Mouse (Mus musculus): ENCODE results near the gene Plcd3. TPM values are rescaled to one million over a fixed set of nuclear protein-coding genes. Genes with fewer than 3 reads are reported as not detected.

The Plcd3 gene
- polyA plus RNA-seq, 1 experiment from 2014 or later: 0.92 TPM

GRCm38 (mm10) chr11:103046286-103046685 is 55.2 kb downstream of the Plcd3 start:
- no peaks in the 10 kb centered on the region for H3K27me3 ChIP-seq
- no peak overlapping the region for H3K9ac ChIP-seq
- no peak for ATAC-seq
- no peak overlapping the region for H3K4me3 ChIP-seq
- H3K4me2 ChIP-seq: no peak overlapping the region
- 45% methylated on average over 8 of the region's 8 CpGs for WGBS
- peaks cover 64% of the 10 kb centered on the region for H3K36me3 ChIP-seq (ENCODE audit: poor library complexity, severe bottlenecking)
- H3K27ac ChIP-seq: no peak overlapping the region
- no peaks in the 10 kb centered on the region for H3K9me3 ChIP-seq (replicated peaks)
- no peaks in the 10 kb centered on the region for H3K4me1 ChIP-seq

DNA sequence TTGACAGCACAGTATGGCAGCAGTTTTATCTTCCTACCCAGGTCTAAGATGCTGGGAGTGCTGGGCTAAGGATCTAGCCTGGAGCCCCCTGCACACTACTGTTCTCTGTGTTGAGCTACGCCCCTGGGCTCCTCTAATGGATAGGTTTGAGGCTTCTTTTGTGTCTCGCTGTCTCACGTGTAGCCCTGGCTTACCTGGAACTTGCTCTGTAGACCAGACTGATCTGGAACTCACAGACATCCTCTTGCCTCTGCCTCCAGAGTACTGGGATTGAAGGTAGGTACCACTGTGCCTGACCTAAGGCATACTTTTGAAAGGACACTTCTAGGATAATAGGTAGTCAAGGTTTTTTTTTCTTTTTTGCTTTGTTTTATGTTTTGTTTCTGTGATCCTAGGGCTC is 57.5 kb downstream of the Plcd3 start:
- H3K4me1 ChIP-seq: no peaks in the 10 kb centered on the region

DNA sequence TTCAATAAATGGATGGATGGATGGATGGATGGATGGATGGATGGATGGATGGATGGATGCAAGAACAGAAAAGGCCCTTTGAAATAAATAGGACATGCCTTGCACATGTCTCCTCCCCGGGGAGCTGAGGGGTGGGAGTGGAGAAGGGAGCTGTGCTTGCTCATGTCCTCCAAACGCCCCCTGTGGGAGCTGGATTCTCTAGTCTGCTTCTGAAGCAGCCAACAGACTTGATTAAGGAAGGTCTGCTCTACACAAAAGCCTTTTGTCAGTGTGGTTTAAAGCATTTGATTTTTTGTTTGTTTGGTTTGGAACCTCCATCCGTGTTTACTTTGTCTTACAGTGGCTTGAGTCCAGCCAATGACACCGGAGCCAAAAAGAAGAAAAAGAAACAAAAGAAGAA is 58.6 kb downstream of the Plcd3 start:
- ATAC-seq: no peak
- WGBS: 77% methylated on average over 4 of the region's 4 CpGs
- Histone ChIP-seq H3K4me1 (no peaks in the 10 kb centered on the region), H3K9me3 (replicated peaks) (no peaks in the 10 kb centered on the region), H3K4me2 (no peak overlapping the region), H3K4me3 (no peak overlapping the region), H3K27me3 (no peaks in the 10 kb centered on the region), H3K36me3 (ENCODE audit: poor library complexity, severe bottlenecking) (peaks cover 56% of the 10 kb centered on the region), H3K27ac (no peak overlapping the region), H3K9ac (no peak overlapping the region)

More for the DNA sequence above, 57.5 kb downstream of the Plcd3 start:
- Histone ChIP-seq H3K4me2 (no peak overlapping the region), H3K27ac (no peak overlapping the region), H3K9me3 (replicated peaks) (no peaks in the 10 kb centered on the region), H3K9ac (no peak overlapping the region), H3K27me3 (no peaks in the 10 kb centered on the region), H3K36me3 (ENCODE audit: poor library complexity, severe bottlenecking) (peaks cover 50% of the 10 kb centered on the region), H3K4me3 (no peak overlapping the region)
- 93% methylated on average over 3 of the region's 3 CpGs for WGBS
- no peak for ATAC-seq

- Histone ChIP-seq H3K9ac (no peak overlapping the region), H3K4me3 (no peak overlapping the region), H3K36me3 (ENCODE audit: poor library complexity, severe bottlenecking) (peaks cover 17% of the 10 kb centered on the region), H3K27me3 (no peaks in the 10 kb centered on the region), H3K4me1 (no peaks in the 10 kb centered on the region), H3K27ac (no peak overlapping the region), H3K4me2 (no peak overlapping the region), H3K9me3 (replicated peaks) (no peaks in the 10 kb centered on the region)
- ATAC-seq: no peak
- WGBS: 94% methylated on average over 6 of the region's 6 CpGs
These were observed 63.4 kb downstream of the Plcd3 start for GRCm38 (mm10) chr11:103038037-103038436.

GRCm38 (mm10) chr11:103036881-103037465 is 64.5 kb downstream of the Plcd3 start:
- ATAC-seq: no peak
- no peaks in the 10 kb centered on the region for H3K9me3 ChIP-seq (replicated peaks)
- H3K4me1 ChIP-seq: no peaks in the 10 kb centered on the region
- peaks cover 14% of the 10 kb centered on the region for H3K36me3 ChIP-seq (ENCODE audit: poor library complexity, severe bottlenecking)
- 90% methylated on average over 8 of the region's 8 CpGs for WGBS
- H3K27me3 ChIP-seq: no peaks in the 10 kb centered on the region
- H3K27ac ChIP-seq: no peak overlapping the region
- no peak overlapping the region for H3K4me2 ChIP-seq
- no peak overlapping the region for H3K4me3 ChIP-seq
- H3K9ac ChIP-seq: no peak overlapping the region

GRCm38 (mm10) chr11:103035007-103035406 is 66.5 kb downstream of the Plcd3 start:
- Histone ChIP-seq H3K36me3 (ENCODE audit: poor library complexity, severe bottlenecking) (peaks cover 14% of the 10 kb centered on the region), H3K4me3 (no peak overlapping the region), H3K9ac (no peak overlapping the region), H3K4me1 (peaks cover 11% of the 10 kb centered on the region), H3K27ac (no peak overlapping the region), H3K9me3 (replicated peaks) (no peaks in the 10 kb centered on the region), H3K4me2 (no peak overlapping the region), H3K27me3 (no peaks in the 10 kb centered on the region)
- no peak for ATAC-seq
- WGBS: 87% methylated on average over 6 of the region's 6 CpGs

DNA sequence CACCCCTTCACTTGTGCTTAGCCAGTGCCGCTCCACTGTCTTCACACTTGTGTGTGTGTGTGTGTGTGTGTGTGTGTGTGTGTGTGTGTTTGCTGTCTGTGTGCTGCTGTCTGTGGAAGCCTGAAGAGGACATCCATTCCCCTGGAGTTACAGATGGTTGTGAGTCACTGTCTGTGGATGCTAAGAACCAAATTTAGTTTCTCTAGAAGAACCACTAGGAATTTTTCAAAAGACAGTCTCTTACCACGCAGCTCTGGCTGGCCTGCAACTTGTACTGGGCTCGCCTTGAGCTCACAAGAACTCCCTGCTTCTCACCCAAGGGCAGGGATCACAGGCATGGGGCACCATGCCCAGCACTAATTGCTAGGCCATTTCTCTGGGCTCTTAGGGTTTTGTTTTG is 68.4 kb downstream of the Plcd3 start:
- H3K9me3 ChIP-seq (replicated peaks): no peaks in the 10 kb centered on the region
- peaks cover 24% of the 10 kb centered on the region for H3K4me1 ChIP-seq
- no peak overlapping the region for H3K27ac ChIP-seq
- ATAC-seq: no peak
- no peaks in the 10 kb centered on the region for H3K27me3 ChIP-seq
- H3K4me2 ChIP-seq: no peak overlapping the region
- H3K4me3 ChIP-seq: no peak overlapping the region
- 96% methylated on average over 3 of the region's 3 CpGs for WGBS
- H3K36me3 ChIP-seq (ENCODE audit: poor library complexity, severe bottlenecking): peaks cover 6% of the 10 kb centered on the region
- no peak overlapping the region for H3K9ac ChIP-seq

DNA sequence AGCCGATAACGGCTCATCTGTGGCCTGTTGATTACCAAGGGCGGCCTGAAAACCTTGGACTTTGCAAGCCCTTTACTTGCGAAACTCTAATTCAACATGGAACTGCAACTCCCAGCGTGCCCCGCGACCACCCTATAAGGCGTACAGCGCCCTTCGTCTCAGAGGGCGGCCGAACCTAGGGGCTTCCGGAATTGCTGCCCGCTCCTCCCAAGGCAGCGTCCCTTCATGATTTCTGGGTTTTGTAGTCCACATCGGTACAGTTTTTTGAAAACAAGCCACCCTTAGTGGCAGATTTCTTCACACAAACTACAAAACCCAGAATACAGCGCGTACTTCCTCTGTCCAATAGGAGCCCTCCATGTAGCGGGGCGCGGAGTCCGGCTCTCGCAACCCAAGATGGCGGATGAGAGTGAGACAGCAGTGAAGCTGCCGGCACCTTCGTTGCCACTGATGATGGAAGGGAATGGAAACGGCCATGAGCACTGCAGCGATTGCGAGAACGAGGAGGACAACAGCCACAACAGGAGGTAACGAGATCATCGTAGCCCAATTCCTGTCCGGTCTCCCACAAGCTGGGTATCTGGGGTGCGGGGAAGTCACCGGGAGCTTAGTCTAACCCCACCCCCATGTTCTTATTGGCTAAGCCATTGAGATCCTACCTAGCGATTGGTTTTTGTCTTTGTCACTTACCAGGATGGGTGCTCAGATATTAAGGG is 73.1 kb downstream of the Plcd3 start, which contains the start of the genes Nmt1 and Dcakd:
TSS of gene Nmt1 (plus strand) at position 15 of the 716 bp plus-strand sequence.
TSS of gene Dcakd (minus strand) at position 158 of the 716 bp plus-strand sequence.
- Histone ChIP-seq H3K36me3 (ENCODE audit: poor library complexity, severe bottlenecking) (0 out of 2 replicates have a peak, but pooled peaks cover 6% of the 10 kb centered on the region), H3K27ac (0 out of 2 replicates have a peak within 1 kb of the TSS, but pooled peaks have one; percentile 44), H3K9ac (peak within 1 kb of the TSS; percentile 77), H3K4me2 (peak within 1 kb of the TSS; percentile 70), H3K4me1 (peaks cover 35% of the 10 kb centered on the region), H3K27me3 (no peaks in the 10 kb centered on the region), H3K4me3 (peak within 1 kb of the TSS; percentile 74), H3K9me3 (replicated peaks) (no peaks in the 10 kb centered on the region)
- under 1% methylated on average over 36 of the region's 36 CpGs for WGBS
- peak; percentile 99 for ATAC-seq

- Histone ChIP-seq H3K27me3 (no peaks in the 10 kb centered on the region), H3K4me2 (peak overlapping the region; percentile 70), H3K9ac (peak overlapping the region; percentile 67), H3K27ac (no peak overlapping the region), H3K4me3 (peak overlapping the region; percentile 74), H3K36me3 (ENCODE audit: poor library complexity, severe bottlenecking) (0 out of 2 replicates have a peak, but pooled peaks cover 6% of the 10 kb centered on the region), H3K4me1 (peaks cover 35% of the 10 kb centered on the region), H3K9me3 (replicated peaks) (no peaks in the 10 kb centered on the region)
- ATAC-seq: peak; percentile 19; the same call in 1 of the 2 replicates
- 13% methylated on average over 8 of the region's 8 CpGs for WGBS
These were observed 73.8 kb downstream of the Plcd3 start for GRCm38 (mm10) chr11:103027570-103028175.

GRCm38 (mm10) chr11:103026901-103027300 is 74.6 kb downstream of the Plcd3 start:
- H3K4me1 ChIP-seq: peaks cover 35% of the 10 kb centered on the region
- H3K9ac ChIP-seq: no peak overlapping the region
- no peak overlapping the region for H3K4me3 ChIP-seq
- WGBS: 90% methylated on average over 3 of the region's 3 CpGs
- H3K4me2 ChIP-seq: peak overlapping the region; percentile 70; the same call in 1 of the 2 replicates
- H3K9me3 ChIP-seq (replicated peaks): no peaks in the 10 kb centered on the region
- no peak for ATAC-seq
- H3K27ac ChIP-seq: no peak overlapping the region
- H3K36me3 ChIP-seq (ENCODE audit: poor library complexity, severe bottlenecking): 0 out of 2 replicates have a peak, but pooled peaks cover 6% of the 10 kb centered on the region
- no peaks in the 10 kb centered on the region for H3K27me3 ChIP-seq

DNA sequence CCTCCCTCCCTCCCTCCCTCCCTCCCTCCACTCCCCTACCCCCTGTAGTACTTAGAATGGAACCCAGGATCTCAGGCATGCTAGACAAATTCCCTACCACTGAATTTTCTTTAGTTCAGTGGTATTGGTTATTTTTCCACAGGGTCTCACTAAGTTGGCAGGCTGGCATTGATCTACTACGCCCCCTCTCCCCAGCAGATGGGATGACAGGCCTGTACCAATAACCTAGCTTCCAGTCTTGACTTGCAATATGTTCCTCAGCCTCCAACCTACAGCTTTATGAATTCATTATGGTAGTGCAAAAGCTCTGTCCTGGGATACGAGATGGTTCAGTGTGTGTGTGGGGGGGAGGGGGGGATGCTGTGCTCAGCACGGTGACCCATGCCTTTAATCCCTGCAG is 77.5 kb downstream of the Plcd3 start:
- no peak overlapping the region for H3K4me2 ChIP-seq
- no peaks in the 10 kb centered on the region for H3K27me3 ChIP-seq
- no peaks in the 10 kb centered on the region for H3K9me3 ChIP-seq (replicated peaks)
- no peak overlapping the region for H3K4me3 ChIP-seq
- 88% methylated on average over 3 of the region's 3 CpGs for WGBS
- peaks cover 13% of the 10 kb centered on the region for H3K4me1 ChIP-seq
- no peak overlapping the region for H3K9ac ChIP-seq
- 0 out of 2 replicates have a peak, but pooled peaks cover 6% of the 10 kb centered on the region for H3K36me3 ChIP-seq (ENCODE audit: poor library complexity, severe bottlenecking)
- H3K27ac ChIP-seq: no peak overlapping the region
- no peak for ATAC-seq

DNA sequence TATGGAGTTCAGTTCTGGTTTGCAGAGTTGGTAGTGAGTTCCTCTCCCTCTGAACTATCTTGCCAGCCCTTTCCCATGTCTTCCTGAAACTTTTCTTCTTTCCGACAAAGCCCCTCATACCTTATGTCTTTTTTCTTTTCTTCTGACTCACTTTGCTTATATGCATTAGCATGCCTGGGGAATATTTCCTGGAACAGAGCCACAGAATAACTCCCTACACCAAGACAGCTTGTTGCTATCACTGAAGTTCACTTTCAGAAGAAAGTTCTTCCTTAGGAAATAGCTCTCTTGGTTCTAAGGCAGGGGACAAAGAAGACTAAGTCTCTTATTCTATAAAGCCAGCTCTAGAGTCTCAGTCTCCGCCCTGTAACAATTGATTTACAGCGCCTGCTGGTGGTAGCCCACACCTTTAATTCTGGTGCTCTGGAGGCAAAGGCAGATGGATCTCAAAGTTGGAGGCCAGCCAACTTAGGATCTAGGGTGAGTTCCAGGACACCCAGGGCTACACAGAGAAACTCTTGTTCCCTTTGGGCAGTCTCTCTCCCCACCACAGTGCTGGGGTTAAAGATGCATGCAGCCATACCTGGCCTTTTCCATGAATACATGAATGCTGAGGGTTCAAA is 80.6 kb downstream of the Plcd3 start:
- Histone ChIP-seq H3K4me2 (no peak overlapping the region), H3K9me3 (replicated peaks) (no peaks in the 10 kb centered on the region), H3K36me3 (ENCODE audit: poor library complexity, severe bottlenecking) (0 out of 2 replicates have a peak, but pooled peaks cover 6% of the 10 kb centered on the region), H3K9ac (no peak overlapping the region), H3K4me3 (no peak overlapping the region), H3K27ac (no peak overlapping the region), H3K27me3 (no peaks in the 10 kb centered on the region), H3K4me1 (peaks cover 4% of the 10 kb centered on the region)
- 70% methylated on average over 3 of the region's 3 CpGs for WGBS
- ATAC-seq: no peak
